Mouse (Mus musculus) cerebellum, postnatal 14 days (tissue): ENCODE measurements around the gene Galnt11.
A peak's percentile ranks its signal among the peaks of the same experiment; 100 is the strongest.
"Not testable (repeated sequence)": the region's sequence is repeated elsewhere in the genome, so short reads cannot be mapped to it uniquely, and the experiment has no call there.

Experiments
- DNase-seq, 2 experiments: peaks; one replicate each; pipeline ENCODE4 v3.0.0; 2021; ENCODE audit warnings: mixed read lengths in 2 of 2

Gene Galnt11

GRCm38 (mm10) chr5:25221604-25222003, at the start of gene Galnt11:
Gene Galnt11 (plus strand): TSS chr5:25221904.
- DNase-seq, result no peak

- DNase-seq, result not testable (repeated sequence)
Measured at GRCm38 (mm10) chr5:25177937-25178336, 43.8 kb upstream of the Galnt11 start.

- not testable (repeated sequence) for DNase-seq
Measured at GRCm38 (mm10) chr5:25178543-25178942, 43.2 kb upstream of the Galnt11 start.

GRCm38 (mm10) chr5:25179284-25179683, 42.4 kb upstream of the Galnt11 start:
- DNase-seq, result no peak

- no peak for DNase-seq
Measured at GRCm38 (mm10) chr5:25179936-25180488, 41.7 kb upstream of the Galnt11 start.

- no peak for DNase-seq
Measured at GRCm38 (mm10) chr5:25181004-25181531, 40.6 kb upstream of the Galnt11 start, which contains the start of gene Galntl5. Gene Galntl5 (plus strand): TSS chr5:25181460.

GRCm38 (mm10) chr5:25183595-25183994, 38.1 kb upstream of the Galnt11 start:
- DNase-seq, result no peak

GRCm38 (mm10) chr5:25184594-25184993, 37.1 kb upstream of the Galnt11 start:
- DNase-seq, result no peak

- no peak for DNase-seq
Measured at GRCm38 (mm10) chr5:25187727-25188126, 34.0 kb upstream of the Galnt11 start.

- peak; percentile 17 to 25 for DNase-seq
Measured at GRCm38 (mm10) chr5:25188802-25189201, 32.9 kb upstream of the Galnt11 start.

- no peak for DNase-seq
Measured at GRCm38 (mm10) chr5:25190521-25190920, 31.2 kb upstream of the Galnt11 start.

GRCm38 (mm10) chr5:25211872-25212271, 9.8 kb upstream of the Galnt11 start:
- no peak for DNase-seq

- not testable (repeated sequence) for DNase-seq
Measured at GRCm38 (mm10) chr5:25213216-25213615, 8.5 kb upstream of the Galnt11 start.

- DNase-seq, result peak; percentile 37 to 51
Measured at GRCm38 (mm10) chr5:25215006-25215405, 6.7 kb upstream of the Galnt11 start.

GRCm38 (mm10) chr5:25222752-25223702, 1.3 kb downstream of the Galnt11 start, which contains the start of gene E130116L18Rik:
Gene E130116L18Rik (minus strand): TSS chr5:25223153.
- peak; percentile 96 to 97 for DNase-seq

- not testable (repeated sequence) for DNase-seq
Measured at GRCm38 (mm10) chr5:25224377-25224776, 2.7 kb downstream of the Galnt11 start.

GRCm38 (mm10) chr5:25243101-25243500, 21.4 kb downstream of the Galnt11 start:
- DNase-seq, result no peak

GRCm38 (mm10) chr5:25245806-25246472, 24.2 kb downstream of the Galnt11 start:
- no peak for DNase-seq

GRCm38 (mm10) chr5:25246473-25246865, 24.8 kb downstream of the Galnt11 start:
- no peak for DNase-seq

- no peak for DNase-seq
Measured at GRCm38 (mm10) chr5:25247036-25247435, 25.3 kb downstream of the Galnt11 start.

- no peak for DNase-seq
Measured at GRCm38 (mm10) chr5:25252423-25252822, 30.7 kb downstream of the Galnt11 start.

- no peak for DNase-seq
Measured at GRCm38 (mm10) chr5:25252825-25253544, 31.3 kb downstream of the Galnt11 start.
